Mouse (Mus musculus) kidney, adult 8-10 months (tissue): Measurements from ENCODE around the gene Hoxa10.

Experiments used
- DNase-seq, 2 experiments: peaks; one replicate each; pipeline ENCODE4 v3.0.0; 2022

The Hoxa10 gene

GRCm38 (mm10) chr6:52245040-52245756, 4.5 kb upstream of the Hoxa10 start:
- no peak for DNase-seq

DNA sequence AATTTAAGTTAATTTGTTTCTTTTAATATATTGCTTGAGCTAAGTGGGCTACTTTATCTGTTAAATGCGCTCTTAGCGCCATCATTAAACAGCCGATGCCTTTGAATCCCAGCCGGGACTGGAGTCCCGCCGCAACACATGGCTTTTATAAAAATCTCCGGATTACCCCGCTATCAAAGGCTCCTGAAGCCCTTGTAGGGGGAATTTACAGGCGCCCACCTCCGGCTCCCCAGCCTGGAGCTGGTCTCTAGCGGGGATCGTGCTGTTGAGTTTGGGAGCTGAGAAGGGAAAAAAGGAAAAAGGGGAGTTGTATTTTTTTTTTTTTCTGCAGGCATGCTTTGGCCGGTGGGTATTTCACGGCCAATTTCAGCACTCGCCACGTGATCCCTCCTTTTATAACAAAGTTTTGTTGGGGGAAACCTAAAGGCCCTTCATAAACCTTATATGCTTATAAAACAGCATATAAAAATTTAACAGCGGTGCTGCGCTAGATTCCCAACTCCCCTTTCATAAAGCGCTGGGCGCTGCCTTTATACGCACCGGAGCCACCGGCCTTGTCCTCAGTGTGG, 3.9 kb upstream of the Hoxa10 start:
- DNase-seq, result no peak

- DNase-seq, result no peak
These were observed 3.0 kb upstream of the Hoxa10 start for GRCm38 (mm10) chr6:52243681-52244121.

DNA sequence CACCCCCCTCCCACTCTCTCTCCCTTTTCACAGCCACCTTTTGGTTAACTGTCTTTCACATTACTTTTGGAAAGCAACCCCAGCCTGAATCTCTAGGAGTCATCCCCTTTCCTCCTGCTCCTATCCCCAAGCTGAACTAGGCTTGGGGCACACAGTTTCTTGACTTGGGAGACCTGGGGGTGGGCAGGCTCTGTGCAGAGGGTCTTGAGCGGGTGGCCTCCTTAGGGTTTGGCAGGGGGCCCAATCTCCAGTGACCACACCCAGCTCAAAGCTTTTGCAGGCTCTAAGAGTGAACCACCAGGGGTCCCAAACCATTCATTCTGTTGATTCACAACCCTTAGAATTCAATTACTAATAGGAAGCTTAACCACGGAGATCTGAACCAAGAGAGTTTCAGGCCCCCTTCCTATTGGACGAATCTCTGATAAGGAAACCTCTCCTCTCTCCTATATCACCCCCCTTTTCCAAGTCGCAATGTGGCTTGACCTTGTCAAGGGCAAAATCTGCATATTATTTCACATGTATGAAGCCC, 2.2 kb upstream of the Hoxa10 start:
- no peak for DNase-seq

DNA sequence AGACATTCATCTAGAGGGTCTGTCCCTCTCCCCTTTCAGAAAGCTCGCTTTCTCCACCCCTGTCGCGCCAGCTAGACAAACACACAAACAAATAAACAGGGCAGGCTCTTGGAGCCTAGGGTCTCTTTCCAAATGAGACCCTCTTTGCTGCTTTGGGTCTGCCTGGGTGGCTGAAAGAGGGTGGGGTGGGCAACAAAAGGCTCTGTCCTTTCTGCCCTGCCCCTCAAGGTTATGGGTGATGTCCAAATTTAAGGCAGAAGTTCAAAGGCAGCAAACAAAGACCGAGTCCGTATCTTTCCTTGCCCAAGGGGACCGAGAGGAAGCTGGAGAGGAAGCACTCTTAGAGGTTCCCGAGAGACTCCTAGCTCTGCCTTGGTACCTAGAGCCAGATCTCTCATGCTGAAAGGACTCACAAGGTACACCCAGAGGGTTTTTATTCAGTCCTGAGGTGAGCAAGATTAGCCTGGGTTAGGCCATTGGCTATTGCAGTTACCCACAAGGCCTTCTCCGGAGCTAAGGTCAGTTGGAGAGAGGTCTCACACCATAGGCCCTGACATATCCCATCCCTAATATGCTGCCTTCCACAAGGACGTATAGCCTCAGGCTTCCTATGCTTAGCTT, 457 bp upstream of the Hoxa10 start:
- DNase-seq, result no peak

- no peak for DNase-seq
These were observed 847 bp downstream of the Hoxa10 start for GRCm38 (mm10) chr6:52239625-52240388.

DNA sequence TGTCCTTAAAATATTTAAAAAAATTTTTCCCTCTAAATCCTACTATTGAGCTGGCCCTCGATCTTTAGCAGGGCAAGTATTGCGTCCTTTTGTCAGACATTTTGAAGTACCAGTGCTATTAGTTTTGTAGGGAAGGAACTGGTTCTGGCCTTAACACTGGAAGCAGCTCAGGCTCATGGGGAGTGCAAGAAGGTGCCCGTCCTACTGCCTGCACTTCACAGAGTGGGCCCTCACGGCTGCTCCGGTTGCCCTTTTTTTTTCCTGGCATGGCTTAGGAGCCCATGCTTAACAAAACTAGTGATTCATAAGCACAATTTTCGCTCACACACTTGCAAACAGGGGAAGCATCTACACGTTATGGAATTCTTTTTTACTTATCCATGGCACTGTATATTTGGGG, 1.7 kb downstream of the Hoxa10 start:
- peak in 1 of 2 experiments; percentile 15 for DNase-seq

DNA sequence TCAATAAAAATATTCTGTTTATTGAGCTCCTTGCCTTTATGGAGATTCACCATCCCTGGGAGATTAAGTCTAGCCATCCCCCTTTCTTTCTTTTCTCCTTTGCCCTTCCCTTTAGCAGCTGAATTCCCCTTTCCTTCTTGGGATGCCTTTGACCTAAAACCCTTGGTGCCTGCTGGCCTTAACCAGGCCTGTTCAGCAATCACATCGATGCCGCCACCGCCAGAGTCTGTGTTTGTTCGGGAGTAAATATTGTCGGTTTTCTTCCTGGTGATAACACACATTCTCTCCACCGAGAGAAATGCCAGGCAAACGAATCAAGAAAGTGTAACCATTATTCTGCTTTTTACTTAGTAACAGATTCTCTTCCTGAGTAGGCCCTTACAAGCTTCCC, 2.5 kb downstream of the Hoxa10 start:
- DNase-seq, result peak in 1 of 2 experiments; percentile 30

- DNase-seq, result peak in 1 of 2 experiments; percentile 28
These were observed 3.1 kb downstream of the Hoxa10 start for GRCm38 (mm10) chr6:52237346-52238154.

DNA sequence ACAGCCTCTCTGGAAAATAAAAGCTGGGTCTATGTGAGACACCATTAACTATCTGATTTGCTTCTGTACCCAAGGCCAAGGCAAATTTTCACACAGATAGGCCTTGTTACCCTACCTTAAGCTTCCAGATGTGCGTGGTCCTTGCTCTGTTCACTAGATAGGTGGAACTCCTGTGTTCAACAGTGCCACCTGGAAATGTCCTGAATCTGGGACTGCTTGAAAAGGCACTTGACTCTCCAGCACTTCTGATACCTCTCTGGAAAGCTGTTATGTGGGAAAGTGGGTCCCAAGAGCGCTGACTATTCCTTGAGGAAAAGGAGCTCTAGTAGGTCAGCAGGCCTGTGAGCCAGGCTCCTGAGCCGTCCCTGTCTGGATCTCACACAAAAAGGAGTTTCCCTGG, 3.8 kb downstream of the Hoxa10 start:
- DNase-seq, result peak in 1 of 2 experiments; percentile 14

- no peak for DNase-seq
These were observed 4.8 kb downstream of the Hoxa10 start for GRCm38 (mm10) chr6:52235866-52236265.

GRCm38 (mm10) chr6:52235267-52235666, 5.4 kb downstream of the Hoxa10 start:
- no peak for DNase-seq

GRCm38 (mm10) chr6:52234428-52235140, 6.1 kb downstream of the Hoxa10 start:
- no peak for DNase-seq

GRCm38 (mm10) chr6:52233546-52234427, 6.9 kb downstream of the Hoxa10 start:
- peak; percentile 88 to 90 for DNase-seq

DNA sequence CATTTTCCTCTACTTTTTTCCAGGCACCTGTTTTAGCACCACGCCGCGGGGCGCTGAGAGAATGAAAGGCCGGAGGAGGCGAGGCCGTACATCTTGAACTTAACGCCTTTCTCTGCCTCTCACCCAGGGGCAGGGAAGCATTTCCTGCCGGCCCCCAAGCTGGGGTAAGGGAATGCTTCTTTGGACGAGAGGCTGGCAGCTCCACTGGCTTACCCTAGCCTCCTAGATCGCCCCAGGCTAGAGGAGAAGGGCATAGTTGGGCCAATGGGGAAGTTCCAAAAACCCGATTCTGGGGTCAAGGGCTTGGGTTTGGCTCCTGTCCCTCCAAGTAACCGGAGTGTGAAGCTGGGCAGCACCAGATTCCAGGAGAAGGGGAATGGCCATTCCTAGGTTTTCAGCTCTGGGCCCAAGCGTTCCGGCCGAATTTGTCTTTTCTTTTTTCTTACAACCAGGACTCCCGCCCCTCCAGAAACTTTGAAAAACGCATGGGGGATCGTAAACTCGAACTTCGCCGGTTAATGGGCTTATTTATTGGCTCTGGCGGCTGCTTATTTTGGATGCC, 7.6 kb downstream of the Hoxa10 start:
- no peak for DNase-seq

DNA sequence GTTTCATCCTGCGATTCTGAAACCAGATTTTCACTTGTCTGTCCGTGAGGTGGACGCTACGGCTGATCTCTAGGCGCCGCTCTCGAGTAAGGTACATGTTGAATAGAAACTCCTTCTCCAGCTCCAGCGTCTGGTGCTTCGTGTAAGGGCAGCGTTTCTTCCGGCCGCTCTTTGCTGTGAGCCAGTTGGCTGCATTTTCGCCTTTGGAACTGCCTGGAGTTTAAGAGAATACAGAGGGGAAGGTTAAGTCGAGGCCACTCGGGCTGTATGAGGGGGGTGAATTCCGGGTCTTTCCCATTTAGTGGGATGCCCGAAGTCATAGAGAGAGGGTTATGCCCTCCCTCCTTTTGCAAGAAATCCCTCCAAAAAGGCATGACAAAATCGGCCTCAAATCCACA, 8.1 kb downstream of the Hoxa10 start:
- DNase-seq, result no peak

GRCm38 (mm10) chr6:52231885-52232567, 8.6 kb downstream of the Hoxa10 start:
- peak in 1 of 2 experiments; percentile 67 for DNase-seq

- DNase-seq, result peak in 1 of 2 experiments; percentile 54
These were observed 10.0 kb downstream of the Hoxa10 start, which contains the start of gene Hoxa9 for GRCm38 (mm10) chr6:52230516-52231165. TSS of gene Hoxa9 (minus strand) at chr6:52231089.
